Mouse (Mus musculus) lung, adult 2 months (tissue): ENCODE data around the gene Cacna1g.

Experiments used
- CTCF ChIP-seq: fragments of 200-500 bp; IDR thresholded peaks from 2 replicates; pipeline ENCODE4 v1.5.1; 2011; ENCODE audit warnings: mild to moderate bottlenecking, low read length, control low read depth; ENCODE audit not compliant: insufficient read depth
- POLR2A ChIP-seq: fragments of 200-500 bp; IDR thresholded peaks from 2 replicates; pipeline ENCODE4 v1.6.1; 2011; ENCODE audit warnings: low read depth, mild to moderate bottlenecking, control low read depth, low read length, borderline replicate concordance; ENCODE audit errors: extremely low read depth

GRCm38 (mm10) chr11:94365340-94365739, 108.7 kb downstream of the Cacna1g start:
- no peak for TF ChIP-seq POLR2A
- TF ChIP-seq CTCF, result no peak
